In the genomic region with DNA sequence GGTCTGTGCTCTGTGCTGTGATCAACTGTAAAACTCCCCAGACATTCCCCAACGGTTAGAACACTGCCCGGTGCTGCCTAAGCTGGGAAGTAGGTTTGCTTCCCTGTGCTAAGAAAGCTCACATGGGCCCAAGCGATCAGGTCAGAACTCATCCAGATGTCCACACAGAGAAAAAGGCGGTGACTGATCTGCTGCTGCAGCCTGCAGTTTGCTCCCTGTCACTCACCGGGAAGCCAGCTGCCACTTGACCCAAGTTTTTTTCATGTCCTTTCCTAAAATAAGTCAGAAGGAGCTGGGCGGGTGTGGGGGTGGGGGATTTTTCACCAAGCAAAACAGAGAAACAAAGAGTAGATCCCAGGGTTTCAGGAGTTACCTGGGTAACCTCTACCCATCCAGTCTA, we compare ENCODE assay signal across 19 mouse cellular contexts. TPM values are rescaled to one million over a fixed set of nuclear protein-coding genes. Genes with fewer than 3 reads are reported as not detected.
DNase-seq lines count a peak whose midpoint lies in the region; ATAC-seq lines count a peak whose summit lies in the region.
"Had no signal": no experiment of that assay in that cellular context is flagged by ENCODE, and none has a peak within 500 bp of the region (broad histone marks: within the 10 kb centered on the region; RNA-seq: fewer than 3 reads in every experiment).

No protein-coding gene starts in this region.

- H3K4me1 ChIP-seq in heart, embryonic 10.5 days, result peaks cover 48% of the 10 kb centered on the region
- no peaks in the 10 kb centered on the region for H3K4me1 ChIP-seq in midbrain, embryonic 14.5 days (ENCODE audit: control insufficient read depth, insufficient read depth, low read length)
- no peaks in the 10 kb centered on the region for H3K4me1 ChIP-seq in kidney, embryonic 16.5 days (ENCODE audit: insufficient read depth, low read length)
- H3K4me1 ChIP-seq: hindbrain, embryonic 12.5 days; intestine, embryonic 15.5 days; limb, embryonic 15.5 days had no signal

- H3K4me2 ChIP-seq in midbrain, embryonic 14.5 days (ENCODE audit: low read length), result no peak overlapping the region
- H3K4me2 ChIP-seq in kidney, embryonic 16.5 days (replicated peaks; ENCODE audit: low read depth, low read length), result no peak overlapping the region
- H3K4me2 ChIP-seq: hindbrain, embryonic 12.5 days; intestine, embryonic 15.5 days; limb, embryonic 15.5 days; neural tube, embryonic 13.5 days had no signal

- peak overlapping the region; percentile 83 for H3K27ac ChIP-seq in heart, embryonic 10.5 days
- no peak overlapping the region for H3K27ac ChIP-seq in midbrain, embryonic 14.5 days (replicated peaks; ENCODE audit: low read depth, low read length)
- H3K27ac ChIP-seq in kidney, embryonic 16.5 days (ENCODE audit: low read length), result no peak overlapping the region
- H3K27ac ChIP-seq: hindbrain, embryonic 12.5 days; intestine, embryonic 15.5 days; kidney, postnatal 0 days; layer of hippocampus, adult 2 months; limb, embryonic 15.5 days; neural tube, embryonic 13.5 days had no signal

- intact Hi-C loops in heart, postnatal 36 days (cut with DNase I), result no loop called here
- intact Hi-C loops in heart, postnatal 14 days (cut with DNase I), result no loop called here

- H3K4me3 ChIP-seq in heart, embryonic 10.5 days, result 0 out of 2 replicates have a peak overlapping the region, but pooled peaks have one; percentile 25
- H3K4me3 ChIP-seq in midbrain, embryonic 14.5 days (replicated peaks; ENCODE audit: low read depth, low read length), result no peak overlapping the region
- no peak overlapping the region for H3K4me3 ChIP-seq in kidney, embryonic 16.5 days (ENCODE audit: low read length)
- H3K4me3 ChIP-seq: hindbrain, embryonic 12.5 days; intestine, embryonic 15.5 days; layer of hippocampus, adult 2 months; limb, embryonic 15.5 days; neural tube, embryonic 13.5 days had no signal

- WGBS in heart, embryonic 10.5 days, result 26% methylated on average over 6 of the region's 6 CpGs
- WGBS in midbrain, embryonic 14.5 days, result 77% methylated on average over 6 of the region's 6 CpGs
- WGBS in kidney, embryonic 16.5 days, result 67% methylated on average over 6 of the region's 6 CpGs

- no peaks in the 10 kb centered on the region for H3K9me3 ChIP-seq in heart, embryonic 10.5 days
- H3K9me3 ChIP-seq in midbrain, embryonic 14.5 days (ENCODE audit: control insufficient read depth, low read length), result no peaks in the 10 kb centered on the region
- no peaks in the 10 kb centered on the region for H3K9me3 ChIP-seq in kidney, embryonic 16.5 days (ENCODE audit: low read length)
- H3K9me3 ChIP-seq: hindbrain, embryonic 12.5 days; intestine, embryonic 15.5 days; limb, embryonic 15.5 days; neural tube, embryonic 13.5 days had no signal

- peaks cover 24% of the 10 kb centered on the region for H3K36me3 ChIP-seq in heart, embryonic 10.5 days
- peaks cover 34% of the 10 kb centered on the region for H3K36me3 ChIP-seq in midbrain, embryonic 14.5 days (ENCODE audit: control insufficient read depth, insufficient read depth, low read length)
- H3K36me3 ChIP-seq in kidney, embryonic 16.5 days (ENCODE audit: insufficient read depth, low read length), result peaks cover 19% of the 10 kb centered on the region

- peak; percentile 45 to 64 for DNase-seq in heart, adult 18-20 months
- no peak for DNase-seq in heart, postnatal 36 days
- DNase-seq in R1 (ENCODE audit: low read depth, low spot score), result peak; percentile 65
- DNase-seq in heart, embryonic 10.5 days (ENCODE audit: low spot score), result peak; percentile 85
- DNase-seq in heart, postnatal 14 days, result peak; percentile 17 to 30
- no peak for DNase-seq in midbrain, embryonic 14.5 days
- DNase-seq: adrenal gland, postnatal 36 days; right cerebral cortex, postnatal 4 days had no signal

- H3K27me3 ChIP-seq in heart, embryonic 10.5 days (ENCODE audit: insufficient read depth, poor library complexity, severe bottlenecking), result peaks cover 10% of the 10 kb centered on the region; the same call in 1 of the 2 replicates
- no peaks in the 10 kb centered on the region for H3K27me3 ChIP-seq in midbrain, embryonic 14.5 days (ENCODE audit: control insufficient read depth, insufficient read depth, low read length)
- 0 out of 2 replicates have a peak, but pooled peaks cover 2% of the 10 kb centered on the region for H3K27me3 ChIP-seq in kidney, embryonic 16.5 days (ENCODE audit: insufficient read depth, low read length)
- H3K27me3 ChIP-seq: hindbrain, embryonic 12.5 days; neural tube, embryonic 13.5 days had no signal

- no peak for ATAC-seq in midbrain, embryonic 14.5 days (ENCODE audit: low FRiP score, low TSS enrichment)
- no peak for ATAC-seq in kidney, embryonic 16.5 days (ENCODE audit: low FRiP score, low TSS enrichment)
- ATAC-seq: forebrain, embryonic 14.5 days; intestine, embryonic 15.5 days had no signal

- H3K9ac ChIP-seq in midbrain, embryonic 14.5 days (replicated peaks; ENCODE audit: low read length), result no peak overlapping the region
- H3K9ac ChIP-seq in kidney, embryonic 16.5 days (replicated peaks; ENCODE audit: low read length), result no peak overlapping the region
- H3K9ac ChIP-seq: hindbrain, embryonic 12.5 days; intestine, embryonic 15.5 days; limb, embryonic 15.5 days; neural tube, embryonic 13.5 days had no signal

RNA-seq across cellular contexts. Expression of gene Fitm2, which starts 7.9 kb away (rescaled TPM):
- 100 to 1,000 TPM; 203 to 216 TPM for total RNA-seq in heart, adult 18-20 months (2021)
- 100 to 1,000 TPM; 196 to 197 TPM for total RNA-seq in heart, postnatal 36 days (2021)
- polyA plus RNA-seq in heart, embryonic 10.5 days (2016; fragmentation: Nextera tagmentation; extraction: Ambion mirVana), result 13.0 and 19.2 TPM in 2 replicates
- 100 to 1,000 TPM; 145 to 152 TPM for total RNA-seq in heart, postnatal 14 days (2021)
- 13.0 and 13.6 TPM in 2 replicates for polyA plus RNA-seq in midbrain, embryonic 14.5 days (2014; fragmentation: Nextera tagmentation; extraction: Ambion mirVana)
- polyA plus RNA-seq in kidney, embryonic 16.5 days (2015; fragmentation: Nextera tagmentation; extraction: Ambion mirVana), result 11.3 and 11.7 TPM in 2 replicates

RNA-seq across cellular contexts. Expression of gene Gdap1l1, which starts 26.3 kb away (rescaled TPM):
- not detected for total RNA-seq in heart, adult 18-20 months (2021)
- not detected for total RNA-seq in heart, postnatal 36 days (2021)
- 0.21 and 1.1 TPM in 2 replicates for polyA plus RNA-seq in heart, embryonic 10.5 days (2016; fragmentation: Nextera tagmentation; extraction: Ambion mirVana)
- not detected for total RNA-seq in heart, postnatal 14 days (2021)
- 135 and 150 TPM in 2 replicates for polyA plus RNA-seq in midbrain, embryonic 14.5 days (2014; fragmentation: Nextera tagmentation; extraction: Ambion mirVana)
- 0.91 and 2.2 TPM in 2 replicates for polyA plus RNA-seq in kidney, embryonic 16.5 days (2015; fragmentation: Nextera tagmentation; extraction: Ambion mirVana)
- total RNA-seq: megakaryocyte-erythroid progenitor cell, adult 5-6 weeks had no signal

RNA-seq across cellular contexts. Expression of gene R3hdml, which starts 27.6 kb away (rescaled TPM):
- not detected for total RNA-seq in heart, adult 18-20 months (2021)
- not detected for total RNA-seq in heart, postnatal 36 days (2021)
- 0.20 TPM in 1 of 2 replicates, not detected in the other for polyA plus RNA-seq in heart, embryonic 10.5 days (2016; fragmentation: Nextera tagmentation; extraction: Ambion mirVana)
- not detected for total RNA-seq in heart, postnatal 14 days (2021)
- polyA plus RNA-seq in midbrain, embryonic 14.5 days (2014; fragmentation: Nextera tagmentation; extraction: Ambion mirVana), result not detected in 2 replicates
- 43.8 and 46.4 TPM in 2 replicates for polyA plus RNA-seq in kidney, embryonic 16.5 days (2015; fragmentation: Nextera tagmentation; extraction: Ambion mirVana)
- total RNA-seq: adrenal gland, postnatal 36 days; layer of hippocampus, adult 2 months; left cerebral cortex, adult 8-10 months; megakaryocyte-erythroid progenitor cell, adult 5-6 weeks had no signal
- polyA plus RNA-seq: cortical plate, adult 2 months; forebrain, embryonic 14.5 days; hindbrain, embryonic 12.5 days; neural tube, embryonic 13.5 days had no signal

RNA-seq across cellular contexts. Expression of gene Oser1, which starts 40.1 kb away (rescaled TPM):
- 10 to 100 TPM; 17.5 to 30.0 TPM for total RNA-seq in heart, adult 18-20 months (2021)
- 10 to 100 TPM; 21.9 TPM for total RNA-seq in heart, postnatal 36 days (2021)
- polyA plus RNA-seq in heart, embryonic 10.5 days (2016; fragmentation: Nextera tagmentation; extraction: Ambion mirVana), result 65.0 and 74.3 TPM in 2 replicates
- total RNA-seq in heart, postnatal 14 days (2021), result 10 to 100 TPM; 22.3 to 25.3 TPM
- polyA plus RNA-seq in midbrain, embryonic 14.5 days (2014; fragmentation: Nextera tagmentation; extraction: Ambion mirVana), result 78.5 and 84.3 TPM in 2 replicates
- 95.6 and 99.2 TPM in 2 replicates for polyA plus RNA-seq in kidney, embryonic 16.5 days (2015; fragmentation: Nextera tagmentation; extraction: Ambion mirVana)

RNA-seq across cellular contexts. Expression of gene Hnf4a, which starts 42.0 kb away (rescaled TPM):
- not detected for total RNA-seq in heart, adult 18-20 months (2021)
- not detected for total RNA-seq in heart, postnatal 36 days (2021)
- 0.02 and 4.4 TPM in 2 replicates for polyA plus RNA-seq in heart, embryonic 10.5 days (2016; fragmentation: Nextera tagmentation; extraction: Ambion mirVana)
- total RNA-seq in heart, postnatal 14 days (2021), result under 1 TPM in 1 of 2 experiments, not detected in 1; 0.05 TPM
- polyA plus RNA-seq in midbrain, embryonic 14.5 days (2014; fragmentation: Nextera tagmentation; extraction: Ambion mirVana), result not detected in 2 replicates
- 25.0 and 25.8 TPM in 2 replicates for polyA plus RNA-seq in kidney, embryonic 16.5 days (2015; fragmentation: Nextera tagmentation; extraction: Ambion mirVana)
- total RNA-seq: layer of hippocampus, adult 2 months; left cerebral cortex, adult 8-10 months had no signal
- polyA plus RNA-seq: cortical plate, adult 2 months; forebrain, embryonic 14.5 days; hindbrain, embryonic 12.5 days; neural tube, embryonic 13.5 days had no signal

Comparison
In these comparisons a context has a peak if more than half of its experiments do, and no peak if none do; other contexts are left out.
1. DNase-seq: peak in heart, adult 18-20 months (2 of 2), R1 (single experiment), heart, embryonic 10.5 days (single experiment) and heart, postnatal 14 days (2 of 2); none in heart, postnatal 36 days (0 of 2) and midbrain, embryonic 14.5 days (single experiment).